ENCODE assay signal across 23 mouse cellular contexts in the genomic region with DNA sequence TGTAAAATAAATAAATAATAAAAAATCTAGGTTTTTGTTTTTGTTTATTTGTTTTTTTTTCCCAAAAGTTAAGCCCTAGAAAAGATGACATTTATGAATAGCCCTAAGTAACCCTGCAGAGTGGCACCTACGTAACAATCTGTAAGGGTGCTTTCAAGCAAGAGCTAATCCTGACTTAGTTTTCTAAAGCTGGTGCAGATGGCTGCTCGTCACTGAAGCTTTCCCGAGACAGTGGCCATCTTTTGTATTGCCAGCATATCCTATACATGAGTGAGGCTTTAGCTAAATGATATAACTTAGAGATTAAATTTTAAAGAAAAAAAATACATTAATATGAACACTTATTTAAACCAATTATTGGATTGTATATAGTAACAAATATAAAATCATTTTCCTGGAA. TPM values are rescaled to one million over a fixed set of nuclear protein-coding genes. Genes with fewer than 3 reads are reported as not detected.
DNase-seq lines count a peak whose midpoint lies in the region; ATAC-seq and TF ChIP-seq lines count a peak whose summit lies in the region.
"Had no signal": no experiment of that assay in that cellular context is flagged by ENCODE, and none has a peak within 500 bp of the region (broad histone marks: within the 10 kb centered on the region; RNA-seq: fewer than 3 reads in every experiment).

No protein-coding gene starts in this region.

- 91% methylated on average over 3 of the region's 3 CpGs for WGBS in lung, adult 2 months
- 86% methylated on average over 3 of the region's 3 CpGs for WGBS in liver, embryonic 11.5 days

- DNase-seq in lung, adult 2 months, result peak; percentile 1
- no peak for DNase-seq in lung, postnatal 10 days
- peak; percentile 53 for DNase-seq in retina, postnatal 1 day
- no peak for DNase-seq in frontal cortex, adult 2 months (ENCODE audit: extremely low spot score in 1 of 2, low spot score in 1 of 2)
- DNase-seq in liver, embryonic 11.5 days (ENCODE audit: low spot score), result no peak
- DNase-seq: adrenal gland, adult 8-10 months; adrenal gland, postnatal 14 days; adrenal gland, postnatal 36 days; B cell, adult 2 months; cerebellum, adult 11-12 months; cerebellum, adult 2 months; cerebellum, adult 9-10 months; cerebellum, postnatal 10 days; cerebellum, postnatal 25 days had no signal

- no peak overlapping the region for H3K4me3 ChIP-seq in lung, adult 2 months (replicated peaks; ENCODE audit: extremely low read depth, low read depth, low read length)
- H3K4me3 ChIP-seq in liver, embryonic 11.5 days (ENCODE audit: low read depth, low read length), result no peak overlapping the region
- H3K4me3 ChIP-seq: embryonic facial prominence, embryonic 10.5 days; embryonic facial prominence, embryonic 12.5 days; forebrain, embryonic 13.5 days; forebrain, embryonic 15.5 days had no signal

- no peak for TF ChIP-seq CTCF in lung, adult 2 months (IDR thresholded peaks at IDR 0.05; ENCODE audit: insufficient read depth, low read length)

- H3K27ac ChIP-seq in liver, embryonic 11.5 days (ENCODE audit: low read depth, low read length), result no peak overlapping the region
- H3K27ac ChIP-seq: embryonic facial prominence, embryonic 10.5 days; embryonic facial prominence, embryonic 12.5 days; forebrain, embryonic 13.5 days; forebrain, embryonic 15.5 days had no signal

- no peak overlapping the region for H3K9ac ChIP-seq in liver, embryonic 11.5 days (ENCODE audit: low read depth, low read length)
- H3K9ac ChIP-seq: embryonic facial prominence, embryonic 12.5 days; forebrain, embryonic 13.5 days; forebrain, embryonic 15.5 days had no signal

- no peaks in the 10 kb centered on the region for H3K27me3 ChIP-seq in liver, embryonic 11.5 days (replicated peaks; ENCODE audit: control insufficient read depth, insufficient read depth, low read length)
- H3K27me3 ChIP-seq: CH12.LX; embryonic facial prominence, embryonic 12.5 days; forebrain, embryonic 13.5 days; forebrain, embryonic 15.5 days; Patski had no signal

- no peak for ATAC-seq in liver, embryonic 11.5 days (replicated peaks; ENCODE audit: low FRiP score)
- ATAC-seq: activated CD4-positive, CD25-positive, alpha-beta regulatory T cell, adult 4 months; CD4-positive, CD25-positive, alpha-beta regulatory T cell, adult 4 months; forebrain, embryonic 13.5 days; forebrain, embryonic 15.5 days; Patski had no signal

- H3K36me3 ChIP-seq in liver, embryonic 11.5 days (ENCODE audit: control insufficient read depth, insufficient read depth, low read length), result peaks cover 3% of the 10 kb centered on the region

- TF ChIP-seq POLR2A in lung, adult 2 months (IDR thresholded peaks at IDR 0.05; ENCODE audit: borderline replicate concordance, extremely low read depth, low read depth, low read length), result no peak

- peaks cover 4% of the 10 kb centered on the region; the same call in 1 of the 2 replicates for H3K4me1 ChIP-seq in lung, adult 2 months (ENCODE audit: control insufficient read depth, insufficient read depth, low read length)
- H3K4me1 ChIP-seq in liver, embryonic 11.5 days (replicated peaks; ENCODE audit: control insufficient read depth, insufficient read depth, low read length), result no peaks in the 10 kb centered on the region
- H3K4me1 ChIP-seq: embryonic facial prominence, embryonic 10.5 days; embryonic facial prominence, embryonic 12.5 days; forebrain, embryonic 13.5 days; forebrain, embryonic 15.5 days had no signal

- H3K9me3 ChIP-seq in liver, embryonic 11.5 days (ENCODE audit: control insufficient read depth, low read length), result no peaks in the 10 kb centered on the region
- H3K9me3 ChIP-seq: embryonic facial prominence, embryonic 10.5 days; embryonic facial prominence, embryonic 12.5 days; forebrain, embryonic 13.5 days; forebrain, embryonic 15.5 days; G1E had no signal

- H3K4me2 ChIP-seq in liver, embryonic 11.5 days, result no peak overlapping the region
- H3K4me2 ChIP-seq: embryonic facial prominence, embryonic 12.5 days; forebrain, embryonic 13.5 days; forebrain, embryonic 15.5 days had no signal

RNA-seq across cellular contexts. Expression of gene Phtf1, which starts 50.0 kb away (rescaled TPM):
- 7.8 and 8.4 TPM in 2 replicates for polyA plus RNA-seq in lung, adult 2 months (2012; rRNA removed)
- polyA plus RNA-seq in frontal cortex, adult 2 months (2012; rRNA removed), result 26.4 and 26.8 TPM in 2 replicates
- 19.7 and 20.8 TPM in 2 replicates for polyA plus RNA-seq in liver, embryonic 11.5 days (2014; fragmentation: Nextera tagmentation; extraction: Ambion mirVana)

Comparison
In these comparisons a context has a peak if more than half of its experiments do, and no peak if none do; other contexts are left out.
1. DNase-seq: peak in lung, adult 2 months (single experiment) and retina, postnatal 1 day (single experiment); none in lung, postnatal 10 days (single experiment), frontal cortex, adult 2 months (0 of 2) and liver, embryonic 11.5 days (single experiment).